Mouse (Mus musculus) lung, postnatal 0 days (tissue): ENCODE results near the gene Prx. TPM values are rescaled to one million over a fixed set of nuclear protein-coding genes. Genes with fewer than 3 reads are reported as not detected.

Experiments used
- ATAC-seq: fragments of 200-750 bp; cut with Nextera tagmentation; 2 replicates; pipeline ENCODE4 v1.8.0; 2017; ENCODE audit warnings: moderate library complexity
- DNase-seq: peaks from one replicate; pipeline ENCODE4 v3.0.0-alpha.2; 2016; ENCODE audit warnings: low spot score
- H3K27ac ChIP-seq: fragments of 300-500 bp; sonication (generic); 2 replicates; pipeline ENCODE4 v1.5.1; 2014; ENCODE audit warnings: antibody characterized with exemption, mild to moderate bottlenecking, low read length, mixed read lengths
- H3K27me3 ChIP-seq: fragments of 300-500 bp; sonication (generic); replicated peaks from 2 replicates; pipeline ENCODE4 v1.6.1; 2014; ENCODE audit warnings: low read length, mixed read lengths; ENCODE audit not compliant: insufficient read depth
- H3K36me3 ChIP-seq: fragments of 300-500 bp; sonication (generic); 2 replicates; pipeline ENCODE4 v1.6.1; 2014; ENCODE audit warnings: low read length, mixed read lengths; ENCODE audit not compliant: insufficient read depth
- H3K4me1 ChIP-seq: fragments of 300-500 bp; sonication (generic); 2 replicates; pipeline ENCODE4 v1.6.1; 2014; ENCODE audit warnings: antibody characterized with exemption, low read depth, low read length, mixed read lengths; ENCODE audit not compliant: insufficient read depth
- H3K4me2 ChIP-seq: fragments of 300-500 bp; sonication (generic); replicated peaks from 2 replicates; pipeline ENCODE4 v1.6.1; 2014; ENCODE audit warnings: low read depth, mild to moderate bottlenecking, low read length, moderate library complexity, mixed read lengths
- H3K4me3 ChIP-seq: fragments of 300-500 bp; sonication (generic); 2 replicates; pipeline ENCODE4 v1.5.1; 2014; ENCODE audit warnings: low read depth, low read length
- H3K9ac ChIP-seq: fragments of 300-500 bp; sonication (generic); replicated peaks from 2 replicates; pipeline ENCODE4 v1.6.1; 2014; ENCODE audit warnings: low read depth, mild to moderate bottlenecking
- H3K9me3 ChIP-seq: fragments of 300-500 bp; sonication (generic); 2 replicates; pipeline ENCODE4 v1.6.1; 2016; ENCODE audit warnings: low read length, mixed read lengths
- CTCF ChIP-seq: IDR thresholded peaks from 2 replicates; pipeline ENCODE4 v1.5.1; 2016; ENCODE audit warnings: antibody characterized with exemption, mild to moderate bottlenecking
- EP300 ChIP-seq: IDR thresholded peaks from 2 replicates; pipeline ENCODE4 v1.6.1; 2016; ENCODE audit warnings: antibody characterized with exemption, mild to moderate bottlenecking, control low read depth
- WGBS: fragments of 180-500 bp; shearing (Covaris S2); extraction: QIAGEN DNeasy Blood & Tissue Kit; methylation state at CpG from one replicate; pipeline ENCODE4 v1.1.7; 2014; 5-methylcytosine and 5-hydroxymethylcytosine counted together
- polyA plus RNA-seq: library from polyadenylated mRNA; unstranded; fragments of >200 nt; fragmentation: Nextera tagmentation; extraction: Ambion mirVana; gene quantifications from 2 replicates; pipeline ENCODE4 v1.2.1, GENCODE M21; 2015

Prx gene
- polyA plus RNA-seq, 1 experiment from 2014 or later: 73.2 TPM

DNA sequence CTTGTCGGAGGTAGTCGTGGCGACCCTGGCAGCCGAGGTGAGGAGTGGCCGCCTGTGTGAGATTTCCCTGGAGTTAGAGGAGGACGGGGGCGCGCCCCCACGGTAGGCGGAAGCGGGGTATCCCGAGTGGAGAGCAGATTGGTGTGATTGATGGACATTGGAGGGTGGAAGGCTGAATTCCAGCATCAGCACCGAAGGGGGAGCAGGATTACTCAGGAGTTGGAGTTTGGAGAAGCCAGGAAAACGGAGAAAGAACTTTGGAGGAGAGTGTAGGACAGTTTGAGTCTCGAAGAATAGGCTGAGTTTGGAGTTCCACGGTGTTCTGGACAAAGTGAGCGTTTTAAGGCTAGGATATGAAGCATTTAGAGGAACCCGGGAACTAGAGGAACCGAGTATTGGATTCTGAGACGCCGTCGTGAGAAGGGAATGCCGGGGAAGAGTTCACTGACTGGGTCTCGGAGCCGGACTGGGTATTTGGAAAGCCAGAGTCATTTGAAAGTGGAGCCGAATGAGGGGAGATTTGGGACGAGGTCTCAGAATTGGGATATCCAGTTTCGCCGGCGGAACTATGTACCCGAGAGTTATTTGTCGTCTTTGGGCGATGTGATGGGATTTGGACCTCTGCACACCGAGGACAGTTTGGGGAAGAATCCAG, 25.2 kb upstream of the Prx start:
- peak overlapping the region; percentile 81 for H3K9ac ChIP-seq
- H3K4me1 ChIP-seq: peaks cover 8% of the 10 kb centered on the region; the same call in 1 of the 2 replicates
- TF ChIP-seq EP300: no peak
- peak; percentile 22; the same call in 1 of the 2 replicates for TF ChIP-seq CTCF
- DNase-seq (peak; percentile 57), ATAC-seq (no peak; the same call in 1 of the 2 replicates)
- no peaks in the 10 kb centered on the region; the same call in 1 of the 2 replicates for H3K36me3 ChIP-seq
- H3K4me2 ChIP-seq: peak overlapping the region; percentile 78
- H3K9me3 ChIP-seq: no peaks in the 10 kb centered on the region
- H3K27ac ChIP-seq: peak overlapping the region; percentile 97
- H3K27me3 ChIP-seq: no peaks in the 10 kb centered on the region
- WGBS: under 1% methylated on average over 34 of the region's 34 CpGs
- peak overlapping the region; percentile 94 for H3K4me3 ChIP-seq

DNA sequence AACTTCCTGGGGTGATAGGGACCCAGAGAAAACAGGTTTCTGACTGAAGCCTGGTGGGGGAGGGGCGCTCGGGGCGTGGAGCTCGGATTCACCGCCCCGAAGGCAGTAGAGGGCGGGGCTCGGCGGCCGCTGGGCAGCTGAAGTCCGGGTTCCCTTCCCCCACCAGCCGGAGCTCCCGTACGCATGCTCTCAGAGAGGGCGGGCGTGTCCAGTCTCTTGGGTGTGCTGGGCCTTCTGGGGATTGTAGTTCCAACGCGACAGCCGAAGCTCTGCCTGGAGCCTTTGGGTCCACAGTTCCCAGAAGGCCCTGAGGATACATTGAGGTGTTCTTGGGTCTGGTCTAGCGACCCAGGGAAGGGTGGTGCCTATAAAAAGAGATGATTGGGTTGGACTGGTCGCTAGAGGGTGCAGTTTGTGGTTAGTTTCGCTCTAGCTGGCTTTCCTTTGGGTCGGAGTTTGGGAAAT, 24.6 kb upstream of the Prx start:
- Histone ChIP-seq H3K4me2 (peak overlapping the region; percentile 78), H3K36me3 (no peaks in the 10 kb centered on the region; the same call in 1 of the 2 replicates), H3K9ac (peak overlapping the region; percentile 81), H3K27ac (peak overlapping the region; percentile 97), H3K4me3 (peak overlapping the region; percentile 94), H3K4me1 (peaks cover 8% of the 10 kb centered on the region; the same call in 1 of the 2 replicates), H3K27me3 (no peaks in the 10 kb centered on the region), H3K9me3 (no peaks in the 10 kb centered on the region)
- peak; percentile 90 for ATAC-seq
- DNase-seq: peak; percentile 100
- under 1% methylated on average over 22 of the region's 23 CpGs for WGBS
- peak; percentile 81 for TF ChIP-seq CTCF
- TF ChIP-seq EP300: no peak

- Histone ChIP-seq H3K4me2 (peak overlapping the region; percentile 78; the same call in 1 of the 2 replicates), H3K27me3 (no peaks in the 10 kb centered on the region), H3K4me3 (no peak overlapping the region), H3K9ac (no peak overlapping the region), H3K36me3 (no peaks in the 10 kb centered on the region; the same call in 1 of the 2 replicates), H3K9me3 (no peaks in the 10 kb centered on the region), H3K4me1 (peaks cover 8% of the 10 kb centered on the region; the same call in 1 of the 2 replicates), H3K27ac (peak overlapping the region; percentile 60; the same call in 1 of the 2 replicates)
- no peak for ATAC-seq
- no peak for DNase-seq
- 95% methylated on average over 2 of the region's 2 CpGs for WGBS
- TF ChIP-seq CTCF: no peak
- TF ChIP-seq EP300: no peak
These were observed 23.5 kb upstream of the Prx start for GRCm38 (mm10) chr7:27475596-27475995.

DNA sequence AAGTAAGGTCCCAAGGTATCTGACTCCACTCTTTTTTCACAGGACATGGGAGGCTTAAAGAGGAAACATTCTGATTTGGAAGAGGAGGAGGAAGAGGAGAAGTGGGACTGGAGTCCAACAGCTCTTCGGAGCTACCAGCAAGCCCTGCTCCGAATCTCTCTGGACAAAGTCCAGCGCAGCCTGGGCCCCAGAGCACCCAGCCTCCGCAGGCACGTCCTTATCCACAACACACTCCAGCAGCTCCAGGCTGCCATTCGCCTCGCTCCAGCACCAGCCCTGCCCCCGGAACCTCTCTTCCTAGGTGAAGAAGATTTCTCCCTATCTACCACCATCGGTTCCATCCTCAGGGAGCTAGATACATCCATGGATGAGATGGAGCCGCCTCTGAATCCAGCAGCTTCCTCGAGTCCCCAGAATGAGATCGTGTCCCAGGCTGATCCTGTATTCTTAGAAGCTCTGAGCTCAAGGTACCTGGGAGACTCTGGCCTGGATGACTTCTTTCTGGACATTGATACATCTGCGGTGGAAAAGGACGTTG, 23.0 kb upstream of the Prx start:
- no peak overlapping the region for H3K4me3 ChIP-seq
- WGBS: 95% methylated on average over 14 of the region's 14 CpGs
- ATAC-seq (no peak), DNase-seq (no peak)
- no peak for TF ChIP-seq CTCF
- no peak for TF ChIP-seq EP300
- H3K36me3 ChIP-seq: no peaks in the 10 kb centered on the region; the same call in 1 of the 2 replicates
- H3K4me2 ChIP-seq: no peak overlapping the region
- H3K9ac ChIP-seq: no peak overlapping the region
- H3K4me1 ChIP-seq: peaks cover 8% of the 10 kb centered on the region; the same call in 1 of the 2 replicates
- H3K9me3 ChIP-seq: no peaks in the 10 kb centered on the region
- H3K27me3 ChIP-seq: no peaks in the 10 kb centered on the region
- H3K27ac ChIP-seq: no peak overlapping the region

DNA sequence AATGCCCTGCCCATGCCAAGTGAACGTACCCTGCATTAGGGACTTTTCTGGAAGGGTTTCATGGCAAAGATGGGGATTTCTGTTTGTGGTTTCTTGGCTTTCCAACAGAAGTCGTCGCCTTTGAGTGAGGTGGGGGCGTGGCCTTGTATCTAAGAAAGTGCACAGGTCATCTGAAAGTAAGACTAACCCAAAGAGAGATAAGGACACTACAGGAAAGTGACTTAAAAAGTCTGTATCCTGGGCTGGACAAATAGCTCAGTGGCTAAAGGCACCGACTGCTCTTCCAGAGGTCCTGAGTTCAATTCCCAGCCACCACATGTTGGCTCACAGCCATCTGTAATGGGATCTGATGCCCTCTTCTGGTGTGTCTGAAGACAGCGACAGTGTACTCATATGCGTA, 20.6 kb upstream of the Prx start:
- 60% methylated on average over 7 of the region's 7 CpGs for WGBS
- ATAC-seq (no peak), DNase-seq (no peak)
- Histone ChIP-seq H3K4me3 (no peak overlapping the region), H3K4me2 (no peak overlapping the region), H3K27me3 (no peaks in the 10 kb centered on the region), H3K9me3 (no peaks in the 10 kb centered on the region), H3K36me3 (no peaks in the 10 kb centered on the region; the same call in 1 of the 2 replicates), H3K9ac (no peak overlapping the region), H3K27ac (peak overlapping the region; percentile 27; the same call in 1 of the 2 replicates), H3K4me1 (peaks cover 8% of the 10 kb centered on the region; the same call in 1 of the 2 replicates)
- TF ChIP-seq EP300 (no peak), CTCF (peak; percentile 11; the same call in 1 of the 2 replicates)

DNA sequence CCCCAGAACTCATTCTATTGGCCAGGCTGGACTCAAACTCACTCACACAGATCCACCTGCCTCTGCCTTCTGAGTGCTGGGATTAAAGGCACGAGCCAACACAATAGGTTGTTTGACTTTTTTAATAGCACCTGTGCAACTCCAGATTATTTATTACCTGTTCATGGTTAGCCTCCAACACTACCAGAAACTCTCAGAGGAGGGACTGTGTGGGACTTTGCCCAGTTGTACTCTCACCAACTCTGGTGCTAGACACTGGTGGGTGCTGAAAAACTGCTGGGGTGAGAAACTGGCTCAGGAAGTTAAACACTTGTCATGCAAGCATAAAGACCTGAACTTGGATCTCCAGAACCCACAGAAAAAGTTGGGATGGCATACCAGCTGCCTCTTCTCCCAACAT, 19.4 kb upstream of the Prx start:
- Histone ChIP-seq H3K36me3 (no peaks in the 10 kb centered on the region; the same call in 1 of the 2 replicates), H3K9ac (no peak overlapping the region), H3K27me3 (no peaks in the 10 kb centered on the region), H3K4me2 (no peak overlapping the region), H3K27ac (no peak overlapping the region), H3K4me1 (peaks cover 8% of the 10 kb centered on the region; the same call in 1 of the 2 replicates), H3K4me3 (no peak overlapping the region), H3K9me3 (no peaks in the 10 kb centered on the region)
- ATAC-seq: no peak
- WGBS: 74% methylated on average over 1 of the region's 1 CpGs
- DNase-seq: no peak
- TF ChIP-seq CTCF: no peak
- no peak for TF ChIP-seq EP300
